In the genomic region with DNA sequence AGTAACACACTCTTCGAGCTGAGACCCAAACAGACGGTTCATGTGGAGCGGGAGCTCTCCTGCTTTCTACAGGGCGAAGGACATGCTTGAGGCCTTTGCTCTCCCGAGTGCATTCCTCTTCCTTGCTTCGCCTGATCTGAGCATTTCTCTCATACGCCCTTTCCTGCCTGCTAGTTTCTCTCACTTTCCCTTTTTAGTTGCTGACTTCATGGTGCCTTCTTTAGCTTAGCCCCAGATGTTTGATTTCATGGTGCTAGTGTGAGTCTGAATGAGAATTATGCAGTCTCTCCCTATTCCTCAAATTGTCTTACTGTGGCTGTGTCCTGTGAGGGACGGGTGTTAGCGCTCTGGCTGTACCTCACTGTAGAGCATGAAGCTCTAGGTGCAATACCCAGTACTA, we compare ENCODE assay signal across 28 mouse cellular contexts.
DNase-seq lines count a peak whose midpoint lies in the region; ATAC-seq and TF ChIP-seq lines count a peak whose summit lies in the region.
"Had no signal": no experiment of that assay in that cellular context is flagged by ENCODE, and none has a peak within 500 bp of the region (broad histone marks: within the 10 kb centered on the region; RNA-seq: fewer than 3 reads in every experiment).

No protein-coding gene starts in this region.

- no peaks in the 10 kb centered on the region for H3K27me3 ChIP-seq in kidney, adult 2 months (replicated peaks; ENCODE audit: control insufficient read depth, insufficient read depth, low read length)
- H3K27me3 ChIP-seq in CH12.LX (replicated peaks) (no peaks in the 10 kb centered on the region), myocyte (ENCODE audit: control insufficient read depth, insufficient read depth, insufficient read length) (no peaks in the 10 kb centered on the region)
- no peaks in the 10 kb centered on the region for H3K27me3 ChIP-seq in midbrain, embryonic 13.5 days
- H3K27me3 ChIP-seq: embryonic facial prominence, embryonic 13.5 days; forebrain, embryonic 12.5 days; forebrain, embryonic 15.5 days; heart, embryonic 13.5 days had no signal

- H3K36me3 ChIP-seq in kidney, adult 2 months (ENCODE audit: control insufficient read depth, insufficient read depth, low read length): no peaks in the 10 kb centered on the region
- H3K36me3 ChIP-seq in CH12.LX (replicated peaks in 1 of 2; ENCODE audit: control insufficient read depth in 1 of 2, insufficient read depth in 1 of 2, low read length in 1 of 2): peaks cover 0 to 2% of the 10 kb centered on the region in 2 experiments
- no peaks in the 10 kb centered on the region for H3K36me3 ChIP-seq in myocyte (ENCODE audit: control insufficient read depth, insufficient read depth)
- no peaks in the 10 kb centered on the region for H3K36me3 ChIP-seq in midbrain, embryonic 13.5 days
- H3K36me3 ChIP-seq: embryonic facial prominence, embryonic 10.5 days; embryonic facial prominence, embryonic 13.5 days; forebrain, embryonic 12.5 days; forebrain, embryonic 15.5 days; heart, embryonic 13.5 days had no signal

- H3K4me2 ChIP-seq in CH12.LX (ENCODE audit: insufficient read depth, low read depth, poor library complexity, severe bottlenecking): no peak overlapping the region
- H3K4me2 ChIP-seq in myocyte (ENCODE audit: low read depth): no peak overlapping the region
- H3K4me2 ChIP-seq in midbrain, embryonic 13.5 days (replicated peaks): no peak overlapping the region
- H3K4me2 ChIP-seq: embryonic facial prominence, embryonic 13.5 days; forebrain, embryonic 12.5 days; forebrain, embryonic 15.5 days; heart, embryonic 13.5 days; hindbrain, embryonic 14.5 days had no signal

- no peaks in the 10 kb centered on the region for H3K4me1 ChIP-seq in kidney, adult 2 months (ENCODE audit: control insufficient read depth, insufficient read depth, low read length)
- peaks cover 6 to 14% of the 10 kb centered on the region in 2 experiments for H3K4me1 ChIP-seq in CH12.LX (ENCODE audit: control insufficient read depth in 1 of 2, insufficient read depth in 2 of 2)
- no peaks in the 10 kb centered on the region for H3K4me1 ChIP-seq in midbrain, embryonic 13.5 days (replicated peaks)
- H3K4me1 ChIP-seq: embryonic facial prominence, embryonic 10.5 days; embryonic facial prominence, embryonic 13.5 days; forebrain, embryonic 12.5 days; forebrain, embryonic 15.5 days; heart, embryonic 13.5 days had no signal

- H3ac ChIP-seq in myocyte (ENCODE audit: control insufficient read depth, insufficient read length): peak overlapping the region; percentile 45

- peak; percentile 40; the same call in 1 of the 2 replicates for TF ChIP-seq EP300 in CH12.LX (IDR thresholded peaks at IDR 0.05; ENCODE audit: low read length)

- no peak for DNase-seq in frontal cortex, postnatal 25 days (ENCODE audit: low spot score in 2 of 2)
- peak; percentile 7 for DNase-seq in kidney, postnatal 10 days
- no peak for DNase-seq in kidney, adult 2 months
- peak; percentile 27 for DNase-seq in CH12.LX (ENCODE audit: extremely low read depth)
- DNase-seq: adrenal gland, adult 8-10 months; adrenal gland, postnatal 25 days; B cell, adult 2 months; cerebellum, adult 18-20 months; cerebellum, adult 9-10 months; cerebellum, postnatal 14 days; gastrocnemius, adult 2 months; gastrocnemius, postnatal 14 days; heart, adult 11 months; heart, postnatal 14 days; heart, postnatal 4 days had no signal

- H3K79me2 ChIP-seq in CH12.LX (replicated peaks; ENCODE audit: control insufficient read depth, extremely low read depth, insufficient read depth, poor library complexity, severe bottlenecking): no peaks in the 10 kb centered on the region
- no peaks in the 10 kb centered on the region for H3K79me2 ChIP-seq in myocyte (ENCODE audit: control insufficient read depth, insufficient read depth)

- WGBS in kidney, adult 2 months: 65% methylated on average over 9 of the region's 9 CpGs
- WGBS in midbrain, embryonic 13.5 days: 76% methylated on average over 9 of the region's 9 CpGs

- TF ChIP-seq RAD21 in CH12.LX (IDR thresholded peaks at IDR 0.05; ENCODE audit: low read depth, low read length): no peak

- TF ChIP-seq POLR2A in kidney, adult 2 months (IDR thresholded peaks at IDR 0.05; ENCODE audit: low read depth, low read length): no peak
- TF ChIP-seq POLR2A in CH12.LX (IDR thresholded peaks at IDR 0.05; ENCODE audit: low read depth, low read length) (no peak), myocyte (IDR thresholded peaks at IDR 0.05; ENCODE audit: insufficient read length, low read depth) (no peak)

- no peak overlapping the region for H3K27ac ChIP-seq in kidney, adult 2 months (ENCODE audit: insufficient read depth, low read depth, low read length)
- no peak overlapping the region for H3K27ac ChIP-seq in CH12.LX (ENCODE audit: insufficient read depth, low read depth)
- H3K27ac ChIP-seq in midbrain, embryonic 13.5 days: no peak overlapping the region
- H3K27ac ChIP-seq: embryonic facial prominence, embryonic 10.5 days; embryonic facial prominence, embryonic 13.5 days; forebrain, embryonic 12.5 days; forebrain, embryonic 15.5 days; gastrocnemius, adult 2 months; heart, embryonic 13.5 days; hindbrain, embryonic 14.5 days; hindbrain, postnatal 0 days had no signal

- H3K9me3 ChIP-seq in CH12.LX (replicated peaks; ENCODE audit: low read length): no peaks in the 10 kb centered on the region
- no peaks in the 10 kb centered on the region for H3K9me3 ChIP-seq in midbrain, embryonic 13.5 days
- H3K9me3 ChIP-seq: embryonic facial prominence, embryonic 10.5 days; embryonic facial prominence, embryonic 13.5 days; forebrain, embryonic 12.5 days; forebrain, embryonic 15.5 days; heart, embryonic 13.5 days had no signal

- dilution Hi-C loops in CH12.LX (cut with MboI; ENCODE audit: extremely low pct_ligation_motif_present, extremely low pct_unique_long_range_greater_than_20kb, low sequenced_read_pairs): no loop called here

- in situ Hi-C loops in CH12.LX (cut with MboI; ENCODE audit: low pct_ligation_motif_present, low pct_unique_long_range_greater_than_20kb, low sequenced_read_pairs): no loop called here

- H3K4me3 ChIP-seq in kidney, adult 2 months (ENCODE audit: insufficient read depth, low read depth, low read length): no peak overlapping the region
- no peak overlapping the region for H3K4me3 ChIP-seq in CH12.LX (replicated peaks in 1 of 3; ENCODE audit: low read depth in 2 of 3, low read length in 2 of 3, poor library complexity in 1 of 3)
- no peak overlapping the region for H3K4me3 ChIP-seq in myocyte
- no peak overlapping the region for H3K4me3 ChIP-seq in midbrain, embryonic 13.5 days (replicated peaks)
- H3K4me3 ChIP-seq: embryonic facial prominence, embryonic 10.5 days; embryonic facial prominence, embryonic 13.5 days; erythroblast, embryonic 14.5 days; forebrain, embryonic 12.5 days; forebrain, embryonic 15.5 days; gastrocnemius, adult 2 months; heart, embryonic 13.5 days had no signal

- TF ChIP-seq CTCF in kidney, adult 2 months (conservative IDR thresholded peaks at IDR 0.05; ENCODE audit: insufficient read depth, insufficient read length, low read depth, low read length): no peak
- TF ChIP-seq CTCF in CH12.LX (conservative IDR thresholded peaks at IDR 0.05 in 1 of 2, IDR thresholded peaks at IDR 0.05 in 1 of 2; ENCODE audit: low read depth in 2 of 2, low read length in 2 of 2): no peak

- ATAC-seq in frontal cortex, adult (ENCODE audit: low TSS enrichment): peak; percentile 89
- no peak for ATAC-seq in midbrain, embryonic 13.5 days
- ATAC-seq: activated CD4-positive, CD25-positive, alpha-beta regulatory T cell, adult 4 months; hindbrain, postnatal 0 days; inflammation-experienced regulatory T-cells, adult 6 months had no signal

- H3K9ac ChIP-seq in CH12.LX (ENCODE audit: insufficient read depth, low read depth): no peak overlapping the region
- no peak overlapping the region for H3K9ac ChIP-seq in midbrain, embryonic 13.5 days (replicated peaks)
- H3K9ac ChIP-seq: embryonic facial prominence, embryonic 13.5 days; forebrain, embryonic 12.5 days; forebrain, embryonic 15.5 days; heart, embryonic 13.5 days; hindbrain, embryonic 14.5 days had no signal

TF ChIP-seq in CH12.LX, 34 proteins besides CTCF, POLR2A, EP300 and RAD21 (continues in another document):
- TF ChIP-seq SIN3A (IDR thresholded peaks at IDR 0.05; ENCODE audit: low read length) (no peak), ZC3H11A (IDR thresholded peaks at IDR 0.05; ENCODE audit: low read depth, low read length) (no peak), ELF1 (IDR thresholded peaks at IDR 0.05; ENCODE audit: low read depth, low read length) (0 out of 2 replicates have a peak, but pooled peaks have one; percentile 10), KAT2A (IDR thresholded peaks at IDR 0.05; ENCODE audit: insufficient replicate concordance, low read length) (no peak), GABPA (IDR thresholded peaks at IDR 0.05; ENCODE audit: insufficient replicate concordance, low read depth, low read length) (no peak), CHD2 (IDR thresholded peaks at IDR 0.05; ENCODE audit: low read length) (no peak), NRF1 (IDR thresholded peaks at IDR 0.05; ENCODE audit: low read depth, low read length) (no peak), MAX (IDR thresholded peaks at IDR 0.05; ENCODE audit: low read length) (no peak), MEF2A (IDR thresholded peaks at IDR 0.05; ENCODE audit: borderline replicate concordance, low read depth, low read length) (peak; percentile 88), ZKSCAN1 (IDR thresholded peaks at IDR 0.05; ENCODE audit: borderline replicate concordance, low read depth, low read length) (no peak), ETS1 (conservative IDR thresholded peaks at IDR 0.05; ENCODE audit: low read depth, low read length) (peak; percentile 38; the same call in 1 of the 2 replicates)

TF ChIP-seq in myocyte, 11 proteins besides CTCF, POLR2A, EP300 and RAD21:
- TF ChIP-seq TCF3 (IDR thresholded peaks at IDR 0.05; ENCODE audit: insufficient read length, low read depth) (no peak), MYOD1 (IDR thresholded peaks at IDR 0.05; ENCODE audit: control insufficient read depth in 1 of 3, insufficient read length in 2 of 3, low read depth in 2 of 3) (no peak), E2F4 (IDR thresholded peaks at IDR 0.05; ENCODE audit: insufficient read depth) (no peak), MAX (IDR thresholded peaks at IDR 0.05; ENCODE audit: low read depth) (no peak), REST (IDR thresholded peaks at IDR 0.05; ENCODE audit: insufficient read depth, insufficient read length) (no peak), USF1 (IDR thresholded peaks at IDR 0.05; ENCODE audit: low read depth) (no peak), MYOG (IDR thresholded peaks at IDR 0.05; ENCODE audit: control insufficient read depth in 1 of 3, insufficient read depth in 1 of 3, insufficient read length in 2 of 3, low read depth in 2 of 3) (no peak), TCF12 (IDR thresholded peaks at IDR 0.05; ENCODE audit: insufficient read depth, poor library complexity, severe bottlenecking) (no peak), CEBPB (IDR thresholded peaks at IDR 0.05; ENCODE audit: insufficient read depth, poor library complexity, severe bottlenecking) (no peak), POLR2AphosphoS2 (IDR thresholded peaks at IDR 0.05; ENCODE audit: insufficient read length, low read depth) (no peak)

Comparison
In these comparisons a context has a peak if more than half of its experiments do, and no peak if none do; other contexts are left out.
1. DNase-seq: peak in kidney, postnatal 10 days (single experiment) and CH12.LX (single experiment); none in frontal cortex, postnatal 25 days (0 of 2) and kidney, adult 2 months (single experiment).